Mouse (Mus musculus) lung, postnatal 0 days (tissue): ENCODE results near the gene Tbcd. TPM values are rescaled to one million over a fixed set of nuclear protein-coding genes. Genes with fewer than 3 reads are reported as not detected.

Experiments used
- ATAC-seq: fragments of 200-750 bp; cut with Nextera tagmentation; 2 replicates; pipeline ENCODE4 v1.8.0; 2017; ENCODE audit warnings: moderate library complexity
- DNase-seq: peaks from one replicate; pipeline ENCODE4 v3.0.0-alpha.2; 2016; ENCODE audit warnings: low spot score
- H3K27ac ChIP-seq: fragments of 300-500 bp; sonication (generic); 2 replicates; pipeline ENCODE4 v1.5.1; 2014; ENCODE audit warnings: antibody characterized with exemption, mild to moderate bottlenecking, low read length, mixed read lengths
- H3K27me3 ChIP-seq: fragments of 300-500 bp; sonication (generic); replicated peaks from 2 replicates; pipeline ENCODE4 v1.6.1; 2014; ENCODE audit warnings: low read length, mixed read lengths; ENCODE audit not compliant: insufficient read depth
- H3K36me3 ChIP-seq: fragments of 300-500 bp; sonication (generic); 2 replicates; pipeline ENCODE4 v1.6.1; 2014; ENCODE audit warnings: low read length, mixed read lengths; ENCODE audit not compliant: insufficient read depth
- H3K4me1 ChIP-seq: fragments of 300-500 bp; sonication (generic); 2 replicates; pipeline ENCODE4 v1.6.1; 2014; ENCODE audit warnings: antibody characterized with exemption, low read depth, low read length, mixed read lengths; ENCODE audit not compliant: insufficient read depth
- H3K4me2 ChIP-seq: fragments of 300-500 bp; sonication (generic); replicated peaks from 2 replicates; pipeline ENCODE4 v1.6.1; 2014; ENCODE audit warnings: low read depth, mild to moderate bottlenecking, low read length, moderate library complexity, mixed read lengths
- H3K4me3 ChIP-seq: fragments of 300-500 bp; sonication (generic); 2 replicates; pipeline ENCODE4 v1.5.1; 2014; ENCODE audit warnings: low read depth, low read length
- H3K9ac ChIP-seq: fragments of 300-500 bp; sonication (generic); replicated peaks from 2 replicates; pipeline ENCODE4 v1.6.1; 2014; ENCODE audit warnings: low read depth, mild to moderate bottlenecking
- H3K9me3 ChIP-seq: fragments of 300-500 bp; sonication (generic); 2 replicates; pipeline ENCODE4 v1.6.1; 2016; ENCODE audit warnings: low read length, mixed read lengths
- CTCF ChIP-seq: IDR thresholded peaks from 2 replicates; pipeline ENCODE4 v1.5.1; 2016; ENCODE audit warnings: antibody characterized with exemption, mild to moderate bottlenecking
- EP300 ChIP-seq: IDR thresholded peaks from 2 replicates; pipeline ENCODE4 v1.6.1; 2016; ENCODE audit warnings: antibody characterized with exemption, mild to moderate bottlenecking, control low read depth
- WGBS: fragments of 180-500 bp; shearing (Covaris S2); extraction: QIAGEN DNeasy Blood & Tissue Kit; methylation state at CpG from one replicate; pipeline ENCODE4 v1.1.7; 2014; 5-methylcytosine and 5-hydroxymethylcytosine counted together
- polyA plus RNA-seq: library from polyadenylated mRNA; unstranded; fragments of >200 nt; fragmentation: Nextera tagmentation; extraction: Ambion mirVana; gene quantifications from 2 replicates; pipeline ENCODE4 v1.2.1, GENCODE M21; 2015

The Tbcd gene
- polyA plus RNA-seq, 1 experiment from 2014 or later: 24.4 TPM

- H3K27me3 ChIP-seq: no peaks in the 10 kb centered on the region
- peaks cover 6% of the 10 kb centered on the region for H3K4me1 ChIP-seq
- 40% methylated on average over 7 of the region's 7 CpGs for WGBS
- peak; percentile 82 for DNase-seq
- no peaks in the 10 kb centered on the region for H3K36me3 ChIP-seq
- H3K9ac ChIP-seq: no peak overlapping the region
- H3K27ac ChIP-seq: peak overlapping the region; percentile 82
- no peak for TF ChIP-seq CTCF
- TF ChIP-seq EP300: no peak
- no peak overlapping the region for H3K4me2 ChIP-seq
- H3K9me3 ChIP-seq: no peaks in the 10 kb centered on the region
- ATAC-seq: peak; percentile 59
- no peak overlapping the region for H3K4me3 ChIP-seq
Observed at GRCm38 (mm10) chr11:121544755-121545397, 93.1 kb downstream of the Tbcd start.

- no peak overlapping the region for H3K4me2 ChIP-seq
- H3K27ac ChIP-seq: peak overlapping the region; percentile 47; the same call in 1 of the 2 replicates
- ATAC-seq: no peak
- TF ChIP-seq EP300: no peak
- TF ChIP-seq CTCF: no peak
- H3K36me3 ChIP-seq: no peaks in the 10 kb centered on the region
- 64% methylated on average over 3 of the region's 3 CpGs for WGBS
- no peaks in the 10 kb centered on the region for H3K27me3 ChIP-seq
- peaks cover 6% of the 10 kb centered on the region for H3K4me1 ChIP-seq
- H3K9me3 ChIP-seq: no peaks in the 10 kb centered on the region
- DNase-seq: no peak
- no peak overlapping the region for H3K9ac ChIP-seq
- no peak overlapping the region for H3K4me3 ChIP-seq
Observed at GRCm38 (mm10) chr11:121545398-121546034, 93.8 kb downstream of the Tbcd start.

GRCm38 (mm10) chr11:121547234-121547633 lies 95.5 kb downstream of the Tbcd start:
- ATAC-seq: no peak
- WGBS: 79% methylated on average over 5 of the region's 5 CpGs

GRCm38 (mm10) chr11:121547925-121548324 lies 96.2 kb downstream of the Tbcd start:
- H3K4me3 ChIP-seq: no peak overlapping the region
- no peak overlapping the region for H3K27ac ChIP-seq
- ATAC-seq: no peak

More at GRCm38 (mm10) chr11:121547234-121547633, 95.5 kb downstream of the Tbcd start:
- Histone ChIP-seq H3K9ac (no peak overlapping the region), H3K4me3 (no peak overlapping the region), H3K9me3 (no peaks in the 10 kb centered on the region), H3K27ac (no peak overlapping the region), H3K36me3 (no peaks in the 10 kb centered on the region), H3K4me2 (no peak overlapping the region), H3K27me3 (no peaks in the 10 kb centered on the region), H3K4me1 (peaks cover 6% of the 10 kb centered on the region)
- TF ChIP-seq CTCF: no peak
- no peak for TF ChIP-seq EP300
- no peak for DNase-seq

GRCm38 (mm10) chr11:121548996-121549842 lies 97.5 kb downstream of the Tbcd start:
- WGBS: 60% methylated on average over 12 of the region's 12 CpGs
- no peak for ATAC-seq
- peak; percentile 36 for DNase-seq

More at GRCm38 (mm10) chr11:121547925-121548324, 96.2 kb downstream of the Tbcd start:
- WGBS: 88% methylated on average over 4 of the region's 4 CpGs
- no peaks in the 10 kb centered on the region for H3K9me3 ChIP-seq
- no peaks in the 10 kb centered on the region for H3K27me3 ChIP-seq
- H3K4me1 ChIP-seq: peaks cover 6% of the 10 kb centered on the region
- H3K36me3 ChIP-seq: no peaks in the 10 kb centered on the region
- TF ChIP-seq EP300 (no peak), CTCF (no peak)
- no peak overlapping the region for H3K9ac ChIP-seq
- H3K4me2 ChIP-seq: no peak overlapping the region
- DNase-seq: no peak

More at GRCm38 (mm10) chr11:121548996-121549842, 97.5 kb downstream of the Tbcd start:
- Histone ChIP-seq H3K9me3 (no peaks in the 10 kb centered on the region), H3K27me3 (no peaks in the 10 kb centered on the region), H3K36me3 (no peaks in the 10 kb centered on the region), H3K4me3 (no peak overlapping the region), H3K4me2 (no peak overlapping the region), H3K9ac (no peak overlapping the region), H3K27ac (peak overlapping the region; percentile 33), H3K4me1 (no peaks in the 10 kb centered on the region; the same call in 1 of the 2 replicates)
- TF ChIP-seq CTCF (no peak), EP300 (no peak)
